Mouse (Mus musculus) CH12.LX (cell line): ENCODE measurements at regions not wholly inside any gene's neighbourhood (a gene's known extent, or its start where the extent isn't known, plus 50 kb on each side); places are given as distances from the start of the nearest gene placed in this dataset.

ENCODE experiments used
- DNase-seq: peaks from one replicate; pipeline ENCODE4 v3.0.0-alpha.2; 2013; ENCODE audit errors: extremely low read depth
- H3K27ac ChIP-seq: 2 replicates; pipeline ENCODE4 v1.5.1; 2012; ENCODE audit warnings: low read depth, mild to moderate bottlenecking, control low read depth, moderate library complexity; ENCODE audit not compliant: insufficient read depth
- H3K27me3 ChIP-seq: replicated peaks from 2 replicates; pipeline ENCODE3; 2012; ENCODE audit warnings: inconsistent platforms
- H3K36me3 ChIP-seq, 2 experiments: replicated peaks in 1 of 2; 2 replicates each; pipeline versions ENCODE3 to v1.6.1; 2012; ENCODE audit warnings: inconsistent platforms in 1 of 2, low read length in 1 of 2, mild to moderate bottlenecking in 1 of 2, mixed read lengths in 1 of 2, moderate library complexity in 1 of 2; ENCODE audit not compliant: control insufficient read depth in 1 of 2, insufficient read depth in 1 of 2
- H3K4me1 ChIP-seq, 2 experiments: 2 replicates each; pipeline ENCODE4 v1.6.1; 2012; ENCODE audit warnings: inconsistent platforms in 1 of 2, moderate library complexity in 1 of 2; ENCODE audit not compliant: insufficient read depth in 2 of 2, control insufficient read depth in 1 of 2
- H3K4me2 ChIP-seq: 2 replicates; pipeline ENCODE4 v1.6.1; 2012; ENCODE audit warnings: low read depth, mild to moderate bottlenecking, control low read depth; ENCODE audit not compliant: poor library complexity, insufficient read depth, severe bottlenecking
- H3K4me3 ChIP-seq, 3 experiments: fragments of 150-350 bp in 1 of 3; sonication (generic) in 1 of 3; replicated peaks in 1 of 3; 2 replicates each; pipeline versions ENCODE3 to v1.5.1; 2011 to 2012; ENCODE audit warnings: low read depth in 2 of 3, low read length in 2 of 3, mild to moderate bottlenecking in 2 of 3, moderate library complexity in 2 of 3, control low read depth in 1 of 3, improper control_type of control experiment in 1 of 3, inconsistent platforms in 1 of 3, mixed read lengths in 1 of 3; ENCODE audit not compliant: poor library complexity in 1 of 3
- H3K79me2 ChIP-seq: replicated peaks from 2 replicates; pipeline ENCODE4 v1.6.1; 2012; ENCODE audit warnings: mild to moderate bottlenecking, moderate library complexity; ENCODE audit not compliant: control insufficient read depth, poor library complexity, insufficient read depth, severe bottlenecking; ENCODE audit errors: extremely low read depth
- H3K9ac ChIP-seq: 2 replicates; pipeline ENCODE4 v1.6.1; 2012; ENCODE audit warnings: low read depth, mild to moderate bottlenecking, control low read depth, moderate library complexity; ENCODE audit not compliant: insufficient read depth
- H3K9me3 ChIP-seq: replicated peaks from 2 replicates; pipeline ENCODE3; 2012; ENCODE audit warnings: low read length, inconsistent platforms, mixed read lengths
- CTCF ChIP-seq, 2 experiments: IDR thresholded peaks in 1 of 2; conservative IDR thresholded peaks in 1 of 2; 2 replicates each; pipeline ENCODE4 v1.5.1; 2011 to 2012; ENCODE audit warnings: low read depth in 2 of 2, low read length in 2 of 2, improper control_type of control experiment in 1 of 2, inconsistent platforms in 1 of 2, mild to moderate bottlenecking in 1 of 2, moderate library complexity in 1 of 2
- E2F4 ChIP-seq: IDR thresholded peaks from 2 replicates; pipeline ENCODE4 v1.6.1; 2011; ENCODE audit warnings: low read depth, low read length, improper control_type of control experiment; ENCODE audit not compliant: insufficient replicate concordance
- ELF1 ChIP-seq: IDR thresholded peaks from 2 replicates; pipeline ENCODE4 v1.6.1; 2014; ENCODE audit warnings: low read depth, mild to moderate bottlenecking, inconsistent platforms, low read length, improper control_type of control experiment
- EP300 ChIP-seq: IDR thresholded peaks from 2 replicates; pipeline ENCODE4 v1.6.1; 2011; ENCODE audit warnings: low read length, improper control_type of control experiment
- HCFC1 ChIP-seq: IDR thresholded peaks from 2 replicates; pipeline ENCODE4 v1.6.1; 2012; ENCODE audit warnings: low read depth, mild to moderate bottlenecking, inconsistent platforms, low read length, improper control_type of control experiment
- MAZ ChIP-seq: IDR thresholded peaks from 2 replicates; pipeline ENCODE4 v1.6.1; 2012; ENCODE audit warnings: low read depth, mild to moderate bottlenecking, inconsistent platforms, low read length, improper control_type of control experiment, moderate library complexity
- MEF2A ChIP-seq: IDR thresholded peaks from 2 replicates; pipeline ENCODE4 v1.6.1; 2014; ENCODE audit warnings: low read depth, mild to moderate bottlenecking, inconsistent platforms, low read length, improper control_type of control experiment, borderline replicate concordance
- NRF1 ChIP-seq: IDR thresholded peaks from 2 replicates; pipeline ENCODE4 v1.6.1; 2014; ENCODE audit warnings: low read depth, mild to moderate bottlenecking, inconsistent platforms, low read length, improper control_type of control experiment, moderate library complexity
- PAX5 ChIP-seq: IDR thresholded peaks from 2 replicates; pipeline ENCODE4 v1.6.1; 2012; ENCODE audit warnings: low read length, inconsistent platforms, mixed read lengths
- POLR2AphosphoS2 ChIP-seq: IDR thresholded peaks from 2 replicates; pipeline ENCODE4 v1.6.1; 2011; ENCODE audit warnings: low read depth, low read length, improper control_type of control experiment
- RCOR1 ChIP-seq: conservative IDR thresholded peaks from 2 replicates; pipeline ENCODE4 v1.6.1; 2012; ENCODE audit warnings: low read depth, mild to moderate bottlenecking, inconsistent platforms, low read length, improper control_type of control experiment
- SIN3A ChIP-seq: IDR thresholded peaks from 2 replicates; pipeline ENCODE4 v1.6.1; 2012; ENCODE audit warnings: low read length, improper control_type of control experiment, inconsistent platforms
- UBTF ChIP-seq: IDR thresholded peaks from 2 replicates; pipeline ENCODE4 v1.6.1; 2012; ENCODE audit warnings: low read depth, mild to moderate bottlenecking, inconsistent platforms, low read length, improper control_type of control experiment, moderate library complexity
- USF1 ChIP-seq: IDR thresholded peaks from 2 replicates; pipeline ENCODE4 v1.6.1; 2014; ENCODE audit warnings: low read depth, mild to moderate bottlenecking, inconsistent platforms, low read length, improper control_type of control experiment
- ZC3H11A ChIP-seq: IDR thresholded peaks from 2 replicates; pipeline ENCODE4 v1.6.1; 2012; ENCODE audit warnings: low read depth, mild to moderate bottlenecking, inconsistent platforms, low read length, improper control_type of control experiment
- ZNF384 ChIP-seq: IDR thresholded peaks from 2 replicates; pipeline ENCODE4 v1.6.1; 2012; ENCODE audit warnings: low read depth, low read length, improper control_type of control experiment, inconsistent platforms
- dilution Hi-C: fragments of 300-500 bp; cut with MboI; formaldehyde crosslinking; loops from 2 replicates; pipeline ENCODE4 v1.14.3; 2020; ENCODE audit warnings: low sequenced_read_pairs; ENCODE audit not compliant: extremely low pct_unique_long_range_greater_than_20kb, extremely low pct_ligation_motif_present
- in situ Hi-C: fragments of 300-500 bp; cut with MboI; formaldehyde crosslinking; loops from 3 replicates; pipeline ENCODE4 v1.14.3; 2019; ENCODE audit warnings: low sequenced_read_pairs, low pct_ligation_motif_present, low pct_unique_long_range_greater_than_20kb, mixed read lengths

- H3K9me3 ChIP-seq, result peaks cover 70% of the 10 kb centered on the region
- no peak overlapping the region for H3K4me2 ChIP-seq
- H3K4me1 ChIP-seq, result no peaks in the 10 kb centered on the region
- TF ChIP-seq ELF1 (no peak), ZNF384 (no peak), ZC3H11A (no peak)
- TF ChIP-seq, all 38 proteins: peak for 0
- Histone ChIP-seq H3K36me3 (no peaks in the 10 kb centered on the region), H3K79me2 (no peaks in the 10 kb centered on the region), H3K27me3 (no peaks in the 10 kb centered on the region), H3K27ac (no peak overlapping the region), H3K4me3 (peak overlapping the region in 1 of 3 experiments; percentile 4), H3K9ac (no peak overlapping the region)
- DNase-seq, result no peak
- in situ Hi-C loops, result no loop called here
- dilution Hi-C loops, result no loop called here
Observed at GRCm38 (mm10) chr17:48646626-48647195, 192.0 kb downstream of the Unc5cl start.

GRCm38 (mm10) chr17:48647431-48647830, 192.7 kb downstream of the Unc5cl start:
- Histone ChIP-seq H3K9ac (no peak overlapping the region), H3K4me2 (no peak overlapping the region), H3K9me3 (peaks cover 72% of the 10 kb centered on the region), H3K4me3 (no peak overlapping the region), H3K79me2 (no peaks in the 10 kb centered on the region), H3K4me1 (no peaks in the 10 kb centered on the region), H3K27ac (no peak overlapping the region), H3K27me3 (no peaks in the 10 kb centered on the region), H3K36me3 (no peaks in the 10 kb centered on the region)
- TF ChIP-seq MEF2A (no peak), E2F4 (no peak), MAZ (no peak), RCOR1 (no peak), PAX5 (no peak), USF1 (no peak), NRF1 (no peak), SIN3A (no peak), HCFC1 (no peak), CTCF (conservative IDR thresholded peaks at IDR 0.05 in 1 of 2, IDR thresholded peaks at IDR 0.05 in 1 of 2; ENCODE audit: low read depth in 2 of 2, low read length in 2 of 2) (no peak), EP300 (no peak), POLR2AphosphoS2 (no peak), UBTF (no peak)
- dilution Hi-C loops, result no loop called here
- in situ Hi-C loops, result no loop called here
- no peak for DNase-seq
